Mouse (Mus musculus): ENCODE measurements around the gene Lipk. TPM values are rescaled to one million over a fixed set of nuclear protein-coding genes. Genes with fewer than 3 reads are reported as not detected.

Lipk gene
- total RNA-seq, 2 experiments from 2014 or later: not detected

Small RNA genes lying within 50 kb of the gene (microRNA-seq; reads per million reads assigned to microRNA genes)
- gene Gm23334: 0 reads per million in 2 experiments

Other genes with a start within 250 kb of the Lipk start
- 1 to 10 TPM; 5.0 to 5.7 TPM for gene Lipo3, start 246.3 kb upstream of the Lipk start, total RNA-seq (2021)
- not detected for gene Lipo1, start 220.8 kb upstream of the Lipk start, total RNA-seq (2021)
- not detected for gene Lipf, start 47.1 kb upstream of the Lipk start, total RNA-seq (2021)
- not detected for gene Lipn, start 59.1 kb downstream of the Lipk start, total RNA-seq (2021)
- gene Lipm, start 92.6 kb downstream of the Lipk start, total RNA-seq (2021): under 1 TPM in 1 of 2 experiments, not detected in 1; 0.52 TPM
- gene Ankrd22, start 157.8 kb downstream of the Lipk start, total RNA-seq (2021): not detected
- 10 to 100 TPM; 16.4 to 19.7 TPM for gene Stambpl1, start 183.9 kb downstream of the Lipk start, total RNA-seq (2021)
- gene Acta2, start 247.3 kb downstream of the Lipk start, total RNA-seq (2021): 10 to 100 TPM; 16.4 to 22.9 TPM